Mouse (Mus musculus): Measurements from ENCODE around the gene Lipc. TPM values are rescaled to one million over a fixed set of nuclear protein-coding genes. Genes with fewer than 3 reads are reported as not detected.

Lipc gene
- total and polyA plus RNA-seq, 2 experiments = 210 to 384 TPM

DNA sequence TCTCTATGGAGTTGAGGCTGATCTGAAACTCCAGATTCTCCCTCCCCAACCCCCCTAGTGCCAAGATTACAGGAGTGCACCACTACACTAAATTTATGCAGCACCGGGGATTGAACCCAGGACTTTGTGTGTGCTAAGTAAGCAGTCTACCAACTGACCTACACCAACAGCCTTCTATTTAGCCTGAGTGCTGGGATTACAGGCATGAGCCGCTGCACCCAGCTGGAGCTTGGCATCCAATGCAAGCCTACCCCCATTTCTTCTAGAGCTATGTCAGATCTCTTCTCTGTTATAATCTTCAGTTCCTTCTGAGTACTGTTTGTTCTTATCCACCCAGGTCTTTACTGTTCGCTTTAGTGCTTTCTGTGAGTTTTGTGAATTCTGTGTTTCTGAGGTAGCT lies 117.8 kb downstream of the Lipc start:
- no peak overlapping the region for H3K4me3 ChIP-seq (ENCODE audit: insufficient read depth, low read depth, low read length)
- peaks cover 6% of the 10 kb centered on the region; the same call in 1 of the 2 replicates for H3K79me2 ChIP-seq (ENCODE audit: control insufficient read depth, insufficient read depth, low read length)
- no peak for DNase-seq (ENCODE audit: extremely low read depth, low read depth, low spot score)
- H3K9ac ChIP-seq (ENCODE audit: low read depth, low read length) = no peak overlapping the region
- WGBS = 56% methylated on average over 3 of the region's 3 CpGs
- peaks cover 19% of the 10 kb centered on the region for H3K4me1 ChIP-seq (ENCODE audit: control insufficient read depth, insufficient read depth, low read length)
- no peaks in the 10 kb centered on the region for H3K27me3 ChIP-seq (ENCODE audit: control insufficient read depth, insufficient read depth, low read length)
- TF ChIP-seq POLR2A (IDR thresholded peaks at IDR 0.05; ENCODE audit: extremely low read depth, insufficient read depth, low read length) = no peak
- TF ChIP-seq CTCF (IDR thresholded peaks at IDR 0.05; ENCODE audit: low read depth, low read length) = no peak
- peak overlapping the region; percentile 35 for H3K27ac ChIP-seq (replicated peaks; ENCODE audit: insufficient read depth, low read depth, low read length)
- H3K36me3 ChIP-seq (ENCODE audit: control insufficient read depth, insufficient read depth, low read length) = no peaks in the 10 kb centered on the region

DNA sequence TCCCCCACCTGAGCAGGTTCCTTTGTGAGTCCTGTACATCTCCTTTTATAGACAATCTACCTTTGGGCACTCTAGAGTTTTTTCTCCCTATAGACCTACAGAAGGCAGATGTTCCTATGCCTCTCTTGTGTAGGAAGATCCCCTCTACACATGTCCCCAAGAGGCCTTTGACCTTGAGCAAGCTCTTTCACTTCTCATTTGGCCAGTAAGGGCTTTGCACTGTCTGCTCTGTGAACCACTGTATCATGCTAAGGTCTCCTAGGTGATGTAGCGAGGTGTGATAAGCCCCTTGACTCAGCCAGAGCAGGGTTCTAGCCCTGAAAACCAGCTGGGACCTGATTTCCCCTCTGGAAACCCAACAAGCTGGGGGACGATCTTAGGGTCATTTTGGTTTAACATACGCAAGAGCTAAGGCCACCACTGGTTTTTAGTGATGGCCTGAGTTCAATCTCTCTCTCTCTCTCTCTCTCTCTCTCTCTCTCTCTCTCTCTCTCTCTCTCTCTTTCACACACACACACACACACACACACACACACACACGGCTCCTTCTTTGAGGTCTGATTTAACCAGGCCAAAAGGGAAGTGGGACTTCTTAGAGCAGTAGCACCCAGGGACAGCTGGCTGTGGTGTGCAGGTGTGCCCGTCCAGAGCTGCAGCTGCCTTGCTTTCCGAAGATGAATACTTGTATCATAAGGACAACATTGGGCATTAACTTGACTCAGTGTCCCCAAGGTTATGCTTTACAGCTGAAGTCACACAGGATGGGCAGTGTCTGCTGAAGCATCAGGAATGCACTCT lies 118.7 kb downstream of the Lipc start:
- TF ChIP-seq POLR2A (IDR thresholded peaks at IDR 0.05; ENCODE audit: extremely low read depth, insufficient read depth, low read length) = no peak
- TF ChIP-seq CTCF (IDR thresholded peaks at IDR 0.05; ENCODE audit: low read depth, low read length) = no peak
- Histone ChIP-seq H3K4me1 (ENCODE audit: control insufficient read depth, insufficient read depth, low read length) (peaks cover 21% of the 10 kb centered on the region), H3K27ac (replicated peaks; ENCODE audit: insufficient read depth, low read depth, low read length) (peak overlapping the region; percentile 48; the same call in 1 of the 2 replicates), H3K79me2 (ENCODE audit: control insufficient read depth, insufficient read depth, low read length) (peaks cover 6% of the 10 kb centered on the region; the same call in 1 of the 2 replicates), H3K27me3 (ENCODE audit: control insufficient read depth, insufficient read depth, low read length) (no peaks in the 10 kb centered on the region), H3K36me3 (ENCODE audit: control insufficient read depth, insufficient read depth, low read length) (no peaks in the 10 kb centered on the region), H3K9ac (ENCODE audit: low read depth, low read length) (no peak overlapping the region), H3K4me3 (ENCODE audit: insufficient read depth, low read depth, low read length) (no peak overlapping the region)
- WGBS = 85% methylated on average over 6 of the region's 6 CpGs
- peak; percentile 29 for DNase-seq (ENCODE audit: extremely low read depth, low read depth, low spot score)

DNA sequence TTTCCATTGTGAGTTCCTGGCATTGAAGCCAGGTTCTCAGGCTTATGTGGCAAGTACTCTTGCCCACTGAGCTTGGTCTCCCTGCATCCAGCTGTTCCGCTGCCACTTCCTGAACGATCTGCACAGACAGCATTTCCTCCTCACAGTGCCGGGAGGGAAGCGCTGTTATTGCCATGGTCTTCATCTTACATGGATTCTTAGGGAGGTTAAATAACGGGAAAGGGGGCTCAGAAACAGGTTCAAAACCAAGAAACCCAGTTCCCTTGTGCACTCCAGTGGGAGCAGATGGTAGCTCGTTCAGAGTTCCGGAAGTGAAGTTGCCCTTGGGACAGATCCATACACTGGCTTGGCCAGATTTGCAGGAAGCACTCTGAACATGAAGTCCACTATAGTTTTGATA lies 119.8 kb downstream of the Lipc start:
- TF ChIP-seq POLR2A (IDR thresholded peaks at IDR 0.05; ENCODE audit: extremely low read depth, insufficient read depth, low read length) (no peak), CTCF (IDR thresholded peaks at IDR 0.05; ENCODE audit: low read depth, low read length) (no peak)
- Histone ChIP-seq H3K36me3 (ENCODE audit: control insufficient read depth, insufficient read depth, low read length) (no peaks in the 10 kb centered on the region), H3K27me3 (ENCODE audit: control insufficient read depth, insufficient read depth, low read length) (no peaks in the 10 kb centered on the region), H3K9ac (ENCODE audit: low read depth, low read length) (no peak overlapping the region), H3K4me1 (ENCODE audit: control insufficient read depth, insufficient read depth, low read length) (peaks cover 29% of the 10 kb centered on the region), H3K27ac (replicated peaks; ENCODE audit: insufficient read depth, low read depth, low read length) (no peak overlapping the region), H3K79me2 (ENCODE audit: control insufficient read depth, insufficient read depth, low read length) (peaks cover 6% of the 10 kb centered on the region; the same call in 1 of the 2 replicates), H3K4me3 (ENCODE audit: insufficient read depth, low read depth, low read length) (no peak overlapping the region)
- no peak for DNase-seq (ENCODE audit: extremely low read depth, low read depth, low spot score)
- WGBS = 80% methylated on average over 7 of the region's 7 CpGs

DNA sequence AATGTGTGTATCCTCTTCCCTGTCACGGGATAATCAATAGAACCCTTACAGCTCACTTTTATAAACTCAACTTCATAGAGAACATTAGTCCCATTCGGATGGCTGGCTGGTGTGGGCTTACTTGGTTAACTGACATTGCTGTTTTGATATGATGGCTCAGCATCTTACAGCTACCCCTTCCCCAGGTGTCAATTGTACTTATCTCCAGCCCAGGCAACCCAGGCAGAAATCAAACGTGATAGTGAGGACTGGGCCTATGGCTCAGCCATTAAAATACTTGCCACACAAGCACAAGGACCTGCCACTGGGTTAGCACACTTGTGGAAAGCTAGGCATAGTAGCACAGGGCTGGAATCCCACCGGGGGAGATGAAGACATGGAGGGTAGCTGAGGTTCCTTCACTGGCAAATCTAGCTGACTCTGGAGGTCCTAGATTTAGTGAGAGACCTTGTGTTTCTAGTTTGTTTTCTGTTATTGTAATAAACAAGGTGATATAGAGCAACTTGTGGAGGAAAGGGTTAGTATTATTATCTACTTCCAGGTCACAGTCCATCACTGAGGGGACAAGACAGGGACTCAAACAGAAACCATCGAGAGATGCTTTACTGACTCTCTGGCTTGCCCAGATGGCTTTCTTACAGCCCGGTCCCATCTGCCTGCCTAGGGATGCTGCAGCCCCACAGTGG lies 121.0 kb downstream of the Lipc start:
- Histone ChIP-seq H3K9ac (ENCODE audit: low read depth, low read length) (no peak overlapping the region), H3K27me3 (ENCODE audit: control insufficient read depth, insufficient read depth, low read length) (no peaks in the 10 kb centered on the region), H3K36me3 (ENCODE audit: control insufficient read depth, insufficient read depth, low read length) (no peaks in the 10 kb centered on the region), H3K79me2 (ENCODE audit: control insufficient read depth, insufficient read depth, low read length) (peaks cover 6% of the 10 kb centered on the region; the same call in 1 of the 2 replicates), H3K4me1 (ENCODE audit: control insufficient read depth, insufficient read depth, low read length) (peaks cover 27% of the 10 kb centered on the region), H3K4me3 (ENCODE audit: insufficient read depth, low read depth, low read length) (no peak overlapping the region), H3K27ac (replicated peaks; ENCODE audit: insufficient read depth, low read depth, low read length) (no peak overlapping the region)
- TF ChIP-seq POLR2A (IDR thresholded peaks at IDR 0.05; ENCODE audit: extremely low read depth, insufficient read depth, low read length) = no peak
- no peak for TF ChIP-seq CTCF (IDR thresholded peaks at IDR 0.05; ENCODE audit: low read depth, low read length)
- 65% methylated on average over 6 of the region's 6 CpGs for WGBS
- DNase-seq (ENCODE audit: extremely low read depth, low read depth, low spot score) = no peak

DNA sequence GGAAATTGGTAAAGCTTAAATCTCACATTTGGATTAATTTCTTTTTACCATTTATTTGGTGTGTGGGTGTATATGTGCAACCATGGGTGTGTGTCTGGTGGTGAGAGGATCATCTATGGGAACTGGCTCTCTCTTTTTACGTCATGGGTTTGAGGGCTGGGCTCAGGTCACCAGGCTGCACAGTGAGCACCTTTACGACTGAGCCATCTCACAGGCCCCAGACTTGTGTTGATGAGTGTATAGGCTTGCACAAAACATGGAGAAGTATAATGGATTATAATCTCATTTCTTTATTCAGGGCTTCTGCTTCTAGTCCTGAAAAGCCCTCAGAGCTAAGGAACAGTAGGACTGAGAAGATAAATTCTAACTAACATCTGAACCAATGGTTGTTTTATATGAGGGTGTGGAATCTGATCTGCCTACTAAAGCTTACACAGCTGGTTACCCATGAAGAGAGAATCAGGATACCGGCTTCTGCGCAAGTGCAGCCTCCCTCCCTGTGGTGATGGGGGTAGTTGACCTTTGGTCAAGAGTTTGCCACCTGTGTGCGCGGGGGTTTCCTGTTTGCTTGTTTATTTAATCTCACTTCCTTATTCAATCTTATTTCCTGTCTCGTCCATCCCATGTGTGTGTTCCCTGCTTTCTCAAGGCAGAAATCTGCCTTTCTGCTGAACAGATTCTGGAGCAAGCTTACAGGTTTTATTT lies 122.1 kb downstream of the Lipc start:
- WGBS = 66% methylated on average over 7 of the region's 7 CpGs
- no peak overlapping the region for H3K27ac ChIP-seq (replicated peaks; ENCODE audit: insufficient read depth, low read depth, low read length)
- peaks cover 20% of the 10 kb centered on the region for H3K4me1 ChIP-seq (ENCODE audit: control insufficient read depth, insufficient read depth, low read length)
- no peak overlapping the region for H3K9ac ChIP-seq (ENCODE audit: low read depth, low read length)
- no peaks in the 10 kb centered on the region for H3K36me3 ChIP-seq (ENCODE audit: control insufficient read depth, insufficient read depth, low read length)
- no peak for TF ChIP-seq POLR2A (IDR thresholded peaks at IDR 0.05; ENCODE audit: extremely low read depth, insufficient read depth, low read length)
- no peak for TF ChIP-seq CTCF (IDR thresholded peaks at IDR 0.05; ENCODE audit: low read depth, low read length)
- DNase-seq (ENCODE audit: extremely low read depth, low read depth, low spot score) = no peak
- H3K27me3 ChIP-seq (ENCODE audit: control insufficient read depth, insufficient read depth, low read length) = no peaks in the 10 kb centered on the region
- peaks cover 6% of the 10 kb centered on the region; the same call in 1 of the 2 replicates for H3K79me2 ChIP-seq (ENCODE audit: control insufficient read depth, insufficient read depth, low read length)
- H3K4me3 ChIP-seq (ENCODE audit: insufficient read depth, low read depth, low read length) = no peak overlapping the region
